Mouse (Mus musculus): Measurements from ENCODE around the gene Cenpw.
A peak's percentile ranks its signal among the peaks of the same experiment; 100 is the strongest.

The Cenpw gene

GRCm38 (mm10) chr10:30199916-30200826, at the start of gene Cenpw:
Cenpw (minus strand) TSS chr10:30200560.
- DNase-seq (ENCODE audit: inconsistent ontology term), result peak; percentile 93

DNA sequence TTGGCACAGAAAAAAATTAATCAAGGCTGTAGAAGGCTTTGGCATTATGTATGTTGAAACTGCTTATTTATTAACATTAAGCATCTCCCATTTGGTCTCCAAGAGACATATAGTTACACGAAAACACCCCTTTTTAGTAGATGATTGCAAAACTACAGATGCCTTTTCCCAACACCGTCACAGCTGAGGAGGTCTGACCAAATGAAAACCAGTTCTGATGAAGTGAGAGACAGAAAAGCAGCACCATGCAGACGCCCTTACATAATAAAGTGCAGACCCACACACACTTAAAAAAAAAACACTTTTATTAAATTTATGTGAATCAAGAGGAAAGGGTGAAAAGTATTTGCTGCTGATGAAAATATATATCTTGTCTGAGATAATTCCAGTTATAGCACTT, 49.3 kb upstream of the Cenpw start:
- no peak for DNase-seq (ENCODE audit: inconsistent ontology term)

GRCm38 (mm10) chr10:30199501-30199900, 859 bp downstream of the Cenpw start:
- DNase-seq (ENCODE audit: inconsistent ontology term), result peak; percentile 9

GRCm38 (mm10) chr10:30167700-30168099, 32.7 kb downstream of the Cenpw start:
- no peak for DNase-seq (ENCODE audit: inconsistent ontology term)
